Mouse (Mus musculus) embryonic facial prominence, embryonic 12.5 days (tissue): ENCODE results near the gene Olfr157. TPM values are rescaled to one million over a fixed set of nuclear protein-coding genes. Genes with fewer than 3 reads are reported as not detected.

ENCODE experiments used
- ATAC-seq: fragments of 200-750 bp; cut with Nextera tagmentation; 2 replicates; pipeline ENCODE4 v1.8.0; 2017; ENCODE audit not compliant: insufficient number of reproducible peaks, insufficient read depth, low FRiP score, low TSS enrichment
- H3K27ac ChIP-seq: fragments of 300-500 bp; sonication (generic); 2 replicates; pipeline ENCODE4 v1.5.1; 2016; ENCODE audit warnings: mild to moderate bottlenecking
- H3K27me3 ChIP-seq: fragments of 300-500 bp; sonication (generic); 2 replicates; pipeline ENCODE4 v1.6.1; 2016; ENCODE audit warnings: mild to moderate bottlenecking, moderate library complexity
- H3K36me3 ChIP-seq: fragments of 300-500 bp; sonication (generic); 2 replicates; pipeline ENCODE4 v1.6.1; 2016; ENCODE audit warnings: mild to moderate bottlenecking
- H3K4me1 ChIP-seq: fragments of 300-500 bp; sonication (generic); 2 replicates; pipeline ENCODE4 v1.6.1; 2016
- H3K4me2 ChIP-seq: fragments of 300-500 bp; sonication (generic); replicated peaks from 2 replicates; pipeline ENCODE4 v1.6.1; 2016; ENCODE audit warnings: mild to moderate bottlenecking, moderate library complexity
- H3K4me3 ChIP-seq: fragments of 300-500 bp; sonication (generic); 2 replicates; pipeline ENCODE4 v1.5.1; 2016; ENCODE audit warnings: mild to moderate bottlenecking
- H3K9ac ChIP-seq: fragments of 300-500 bp; sonication (generic); 2 replicates; pipeline ENCODE4 v1.6.1; 2016; ENCODE audit warnings: mild to moderate bottlenecking, moderate library complexity
- H3K9me3 ChIP-seq: fragments of 300-500 bp; sonication (generic); 2 replicates; pipeline ENCODE4 v1.6.1; 2016; ENCODE audit warnings: mild to moderate bottlenecking, moderate library complexity
- WGBS: fragments of 180-500 bp; shearing (Covaris S2); methylation state at CpG from one replicate; pipeline ENCODE4 v1.1.7; 2016; 5-methylcytosine and 5-hydroxymethylcytosine counted together
- polyA plus RNA-seq: library from polyadenylated mRNA; unstranded; fragments of >200 nt; fragmentation: Nextera tagmentation; extraction: Ambion mirVana; gene quantifications from 2 replicates; pipeline ENCODE4 v1.2.1, GENCODE M21; 2016

Olfr157 gene
- polyA plus RNA-seq, result 0.08 TPM in 1 of 2 replicates, not detected in the other

- no peak within 1 kb of the TSS for H3K4me2 ChIP-seq
- WGBS, result 53% methylated on average over 1 of the region's 1 CpGs
- H3K36me3 ChIP-seq, result no peaks in the 10 kb centered on the region
- H3K4me3 ChIP-seq, result no peak within 1 kb of the TSS
- H3K27ac ChIP-seq, result no peak within 1 kb of the TSS
- no peak for ATAC-seq
- H3K27me3 ChIP-seq, result no peaks in the 10 kb centered on the region
- no peak within 1 kb of the TSS for H3K9ac ChIP-seq
- H3K4me1 ChIP-seq, result no peaks in the 10 kb centered on the region
- 0 out of 2 replicates have a peak, but pooled peaks cover 4% of the 10 kb centered on the region for H3K9me3 ChIP-seq
These were observed at the start of gene Olfr157 for GRCm38 (mm10) chr4:43840101-43840500. TSS of gene Olfr157 (minus strand) at chr4:43840201.

- Histone ChIP-seq H3K27ac (no peak overlapping the region), H3K9ac (no peak overlapping the region), H3K4me2 (no peak overlapping the region), H3K9me3 (no peaks in the 10 kb centered on the region), H3K4me1 (peaks cover 28% of the 10 kb centered on the region), H3K36me3 (no peaks in the 10 kb centered on the region), H3K4me3 (no peak overlapping the region), H3K27me3 (no peaks in the 10 kb centered on the region)
- 12% methylated on average over 4 of the region's 4 CpGs for WGBS
- ATAC-seq, result no peak
These were observed 44.2 kb upstream of the Olfr157 start for GRCm38 (mm10) chr4:43884196-43884595.

- Histone ChIP-seq H3K4me2 (no peak overlapping the region), H3K4me1 (peaks cover 31% of the 10 kb centered on the region), H3K27ac (no peak overlapping the region), H3K9ac (no peak overlapping the region), H3K36me3 (no peaks in the 10 kb centered on the region), H3K4me3 (no peak overlapping the region), H3K27me3 (no peaks in the 10 kb centered on the region), H3K9me3 (no peaks in the 10 kb centered on the region)
- WGBS, result 77% methylated on average over 6 of the region's 6 CpGs
- ATAC-seq, result no peak
These were observed 39.6 kb upstream of the Olfr157 start for GRCm38 (mm10) chr4:43879566-43879965.

- ATAC-seq, result no peak
- no peaks in the 10 kb centered on the region for H3K36me3 ChIP-seq
- WGBS, result 20% methylated on average over 5 of the region's 5 CpGs
- H3K9me3 ChIP-seq, result no peaks in the 10 kb centered on the region
- H3K4me1 ChIP-seq, result peaks cover 21% of the 10 kb centered on the region
- no peak overlapping the region for H3K9ac ChIP-seq
- no peak overlapping the region for H3K4me3 ChIP-seq
- 0 out of 2 replicates have a peak overlapping the region, but pooled peaks have one; percentile 36 for H3K27ac ChIP-seq
- H3K27me3 ChIP-seq, result no peaks in the 10 kb centered on the region
- H3K4me2 ChIP-seq, result peak overlapping the region; percentile 23
These were observed 38.2 kb upstream of the Olfr157 start for GRCm38 (mm10) chr4:43878121-43878776.

- H3K27ac ChIP-seq, result no peak overlapping the region
- H3K4me2 ChIP-seq, result no peak overlapping the region
- H3K9ac ChIP-seq, result no peak overlapping the region
- H3K27me3 ChIP-seq, result no peaks in the 10 kb centered on the region
- H3K9me3 ChIP-seq, result no peaks in the 10 kb centered on the region
- no peak overlapping the region for H3K4me3 ChIP-seq
- H3K36me3 ChIP-seq, result no peaks in the 10 kb centered on the region
- 94% methylated on average over 1 of the region's 1 CpGs for WGBS
- H3K4me1 ChIP-seq, result peaks cover 21% of the 10 kb centered on the region
- ATAC-seq, result no peak
These were observed 37.2 kb upstream of the Olfr157 start for GRCm38 (mm10) chr4:43877230-43877629.

GRCm38 (mm10) chr4:43875919-43876411 lies 36.0 kb upstream of the Olfr157 start:
- Histone ChIP-seq H3K9me3 (no peaks in the 10 kb centered on the region), H3K4me3 (peak overlapping the region; percentile 87), H3K4me1 (peaks cover 17% of the 10 kb centered on the region), H3K4me2 (peak overlapping the region; percentile 89), H3K9ac (peak overlapping the region; percentile 82), H3K27ac (peak overlapping the region; percentile 74; the same call in 1 of the 2 replicates), H3K36me3 (no peaks in the 10 kb centered on the region), H3K27me3 (no peaks in the 10 kb centered on the region)
- peak; percentile 36; the same call in 1 of the 2 replicates for ATAC-seq
- WGBS, result under 1% methylated on average over 20 of the region's 20 CpGs

- peak within 1 kb of the TSS; percentile 82 for H3K9ac ChIP-seq
- H3K9me3 ChIP-seq, result no peaks in the 10 kb centered on the region
- no peaks in the 10 kb centered on the region for H3K36me3 ChIP-seq
- peak within 1 kb of the TSS; percentile 87 for H3K4me3 ChIP-seq
- H3K27ac ChIP-seq, result peak within 1 kb of the TSS; percentile 74; the same call in 1 of the 2 replicates
- no peaks in the 10 kb centered on the region for H3K27me3 ChIP-seq
- WGBS, result under 1% methylated on average over 68 of the region's 73 CpGs
- ATAC-seq, result peak; percentile 82
- peaks cover 17% of the 10 kb centered on the region for H3K4me1 ChIP-seq
- peak within 1 kb of the TSS; percentile 89 for H3K4me2 ChIP-seq
These were observed 35.3 kb upstream of the Olfr157 start, which contains the start of gene Reck for GRCm38 (mm10) chr4:43875160-43875918. TSS of gene Reck (plus strand) at chr4:43875530.

- Histone ChIP-seq H3K36me3 (no peaks in the 10 kb centered on the region), H3K9me3 (no peaks in the 10 kb centered on the region), H3K4me3 (peak overlapping the region; percentile 87; the same call in 1 of the 2 replicates), H3K9ac (peak overlapping the region; percentile 82; the same call in 1 of the 2 replicates), H3K4me2 (peak overlapping the region; percentile 89), H3K27me3 (no peaks in the 10 kb centered on the region), H3K27ac (0 out of 2 replicates have a peak overlapping the region, but pooled peaks have one; percentile 3), H3K4me1 (peaks cover 17% of the 10 kb centered on the region)
- 45% methylated on average over 7 of the region's 7 CpGs for WGBS
- no peak for ATAC-seq
These were observed 34.5 kb upstream of the Olfr157 start for GRCm38 (mm10) chr4:43874501-43874900.

- Histone ChIP-seq H3K9me3 (0 out of 2 replicates have a peak, but pooled peaks cover 3% of the 10 kb centered on the region), H3K27me3 (no peaks in the 10 kb centered on the region), H3K9ac (no peak overlapping the region), H3K36me3 (no peaks in the 10 kb centered on the region), H3K27ac (no peak overlapping the region), H3K4me3 (no peak overlapping the region), H3K4me1 (0 out of 2 replicates have a peak, but pooled peaks cover 4% of the 10 kb centered on the region), H3K4me2 (no peak overlapping the region)
- 79% methylated on average over 10 of the region's 10 CpGs for WGBS
- ATAC-seq, result no peak
These were observed 29.8 kb upstream of the Olfr157 start for GRCm38 (mm10) chr4:43869821-43870220.

- 66% methylated on average over 4 of the region's 4 CpGs for WGBS
- no peak for ATAC-seq
- Histone ChIP-seq H3K4me3 (no peak overlapping the region), H3K4me1 (no peaks in the 10 kb centered on the region), H3K9me3 (no peaks in the 10 kb centered on the region), H3K4me2 (no peak overlapping the region), H3K27me3 (no peaks in the 10 kb centered on the region), H3K36me3 (no peaks in the 10 kb centered on the region), H3K27ac (no peak overlapping the region), H3K9ac (no peak overlapping the region)
These were observed 23.3 kb upstream of the Olfr157 start for GRCm38 (mm10) chr4:43863298-43863697.

- no peak overlapping the region for H3K4me2 ChIP-seq
- H3K36me3 ChIP-seq, result no peaks in the 10 kb centered on the region
- no peak for ATAC-seq
- H3K9ac ChIP-seq, result no peak overlapping the region
- H3K4me1 ChIP-seq, result no peaks in the 10 kb centered on the region
- H3K27me3 ChIP-seq, result no peaks in the 10 kb centered on the region
- H3K9me3 ChIP-seq, result no peaks in the 10 kb centered on the region
- 18% methylated on average over 14 of the region's 14 CpGs for WGBS
- no peak overlapping the region for H3K4me3 ChIP-seq
- no peak overlapping the region for H3K27ac ChIP-seq
These were observed 20.9 kb upstream of the Olfr157 start for GRCm38 (mm10) chr4:43860744-43861519.
